Mouse (Mus musculus) bone marrow macrophage, adult 2 months (primary cell): ENCODE data around the gene Ntrk2.
"Not testable (repeated sequence)": the region's sequence is repeated elsewhere in the genome, so short reads cannot be mapped to it uniquely, and the experiment has no call there.

Experiments
- CTCF ChIP-seq: IDR thresholded peaks from 2 replicates; pipeline ENCODE4 v1.5.1; 2012; ENCODE audit warnings: low read depth, mild to moderate bottlenecking, low read length, moderate library complexity
- POLR2A ChIP-seq: IDR thresholded peaks from 2 replicates; pipeline ENCODE4 v1.6.1; 2012; ENCODE audit warnings: mild to moderate bottlenecking, low read depth, low read length, borderline replicate concordance

GRCm38 (mm10) chr13:59107791-59108190 is 301.4 kb downstream of the Ntrk2 start:
- not testable (repeated sequence) for TF ChIP-seq CTCF, POLR2A
